9 mouse cellular contexts compared by ENCODE assay signal in the genomic region with DNA sequence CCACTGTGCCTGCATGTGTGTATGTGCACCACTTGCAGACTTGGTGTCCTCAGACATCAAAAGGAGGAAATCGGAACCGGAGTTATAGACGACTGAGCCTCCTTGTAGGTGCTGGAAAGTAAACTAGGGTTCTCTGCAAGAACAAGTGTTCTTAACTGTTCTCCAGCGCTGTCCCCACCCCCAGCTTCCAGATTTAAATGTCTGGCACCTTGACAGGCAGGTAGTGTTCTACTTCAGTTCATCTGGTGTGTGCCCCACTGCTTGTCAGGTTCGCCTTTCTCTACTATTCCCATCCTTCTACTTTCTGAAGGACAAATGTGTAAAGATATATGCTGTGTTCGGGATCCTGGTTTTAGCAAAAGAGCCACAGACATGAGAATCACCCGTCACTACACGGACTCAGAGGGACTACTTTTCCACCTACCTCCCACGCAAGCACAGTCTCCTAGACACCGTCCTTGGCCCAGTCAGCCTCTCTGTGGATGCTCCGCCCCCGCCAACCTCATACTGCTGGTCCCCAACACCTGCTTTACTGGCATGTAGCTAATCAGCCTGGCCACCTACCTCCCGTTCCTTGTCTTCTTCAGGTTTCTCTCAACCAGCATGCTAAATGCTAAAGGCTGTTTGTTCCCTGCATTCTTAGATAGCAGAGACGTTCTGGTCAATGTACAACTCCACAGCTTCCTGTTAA. TPM values are rescaled to one million over a fixed set of nuclear protein-coding genes. Genes with fewer than 3 reads are reported as not detected.
DNase-seq lines count a peak whose midpoint lies in the region; ATAC-seq lines count a peak whose summit lies in the region.
"Had no signal": no experiment of that assay in that cellular context is flagged by ENCODE, and none has a peak within 500 bp of the region (broad histone marks: within the 10 kb centered on the region; RNA-seq: fewer than 3 reads in every experiment).

No protein-coding gene starts in this region.

- WGBS in heart, embryonic 10.5 days = 72% methylated on average over 14 of the region's 14 CpGs
- 89% methylated on average over 14 of the region's 14 CpGs for WGBS in midbrain, embryonic 15.5 days

- ATAC-seq in granulocyte monocyte progenitor cell, adult 5-6 weeks (replicated peaks; ENCODE audit: poor library complexity, severe bottlenecking) = no peak
- no peak for ATAC-seq in midbrain, embryonic 15.5 days (replicated peaks)

- peaks cover 14% of the 10 kb centered on the region for H3K36me3 ChIP-seq in heart, embryonic 10.5 days
- no peaks in the 10 kb centered on the region for H3K36me3 ChIP-seq in midbrain, embryonic 15.5 days (replicated peaks)

- no peak overlapping the region for H3K9ac ChIP-seq in midbrain, embryonic 15.5 days
- H3K9ac ChIP-seq: embryonic facial prominence, embryonic 13.5 days had no signal

- no peak overlapping the region for H3K4me2 ChIP-seq in midbrain, embryonic 15.5 days
- H3K4me2 ChIP-seq: embryonic facial prominence, embryonic 13.5 days had no signal

- no peaks in the 10 kb centered on the region for H3K27me3 ChIP-seq in heart, embryonic 10.5 days (ENCODE audit: insufficient read depth, poor library complexity, severe bottlenecking)
- no peaks in the 10 kb centered on the region for H3K27me3 ChIP-seq in midbrain, embryonic 15.5 days (replicated peaks)
- H3K27me3 ChIP-seq: embryonic facial prominence, embryonic 13.5 days had no signal

- DNase-seq in heart, embryonic 10.5 days (ENCODE audit: low spot score) = no peak
- no peak for DNase-seq in heart, postnatal 14 days
- DNase-seq in brain, adult 2 months (ENCODE audit: low read depth, low spot score) = peak; percentile 95
- DNase-seq in kidney, adult 9 months = peak; percentile 47
- peak; percentile 18 for DNase-seq in lung, postnatal 14 days
- DNase-seq in spleen, postnatal 4 days (ENCODE audit: low spot score in 2 of 2) = no peak

- peaks cover 34% of the 10 kb centered on the region for H3K4me1 ChIP-seq in heart, embryonic 10.5 days
- peaks cover 16% of the 10 kb centered on the region for H3K4me1 ChIP-seq in midbrain, embryonic 15.5 days

- intact Hi-C loops in heart, postnatal 14 days (cut with DNase I) = loop anchor here (2.0 kb wide), 1 partner anchor 17 kb away; no protein-coding TSS in a partner anchor

- 0 out of 2 replicates have a peak overlapping the region, but pooled peaks have one; percentile 29 for H3K27ac ChIP-seq in heart, embryonic 10.5 days
- no peak overlapping the region for H3K27ac ChIP-seq in midbrain, embryonic 15.5 days
- H3K27ac ChIP-seq: embryonic facial prominence, embryonic 13.5 days had no signal

- H3K9me3 ChIP-seq in heart, embryonic 10.5 days = no peaks in the 10 kb centered on the region
- H3K9me3 ChIP-seq in midbrain, embryonic 15.5 days = no peaks in the 10 kb centered on the region
- H3K9me3 ChIP-seq: embryonic facial prominence, embryonic 13.5 days had no signal

- H3K4me3 ChIP-seq in heart, embryonic 10.5 days = no peak overlapping the region
- no peak overlapping the region for H3K4me3 ChIP-seq in midbrain, embryonic 15.5 days
- H3K4me3 ChIP-seq: embryonic facial prominence, embryonic 13.5 days had no signal

RNA-seq across cellular contexts. Expression of gene Rab40c, which starts 6.2 kb away (rescaled TPM):
- polyA plus RNA-seq in heart, embryonic 10.5 days (2016; fragmentation: Nextera tagmentation; extraction: Ambion mirVana) = 22.2 and 24.4 TPM in 2 replicates
- total RNA-seq in heart, postnatal 14 days (2021) = 10 to 100 TPM; 14.4 to 20.0 TPM
- 9.4 and 15.9 TPM in 2 replicates for total RNA-seq in granulocyte monocyte progenitor cell, adult 5-6 weeks (2014; fragmentation: Nextera tagmentation)
- 7.2 and 11.8 TPM in 2 replicates for total RNA-seq in granulocyte monocyte progenitor cell, adult 5-6 weeks (2017)
- 56.7 and 57.5 TPM in 2 replicates for polyA plus RNA-seq in midbrain, embryonic 15.5 days (2015; fragmentation: Nextera tagmentation; extraction: Ambion mirVana)

RNA-seq across cellular contexts. Expression of gene Pigq, which starts 31.4 kb away (rescaled TPM):
- 71.8 and 90.0 TPM in 2 replicates for polyA plus RNA-seq in heart, embryonic 10.5 days (2016; fragmentation: Nextera tagmentation; extraction: Ambion mirVana)
- 10 to 100 TPM; 60.6 to 62.7 TPM for total RNA-seq in heart, postnatal 14 days (2021)
- total RNA-seq in granulocyte monocyte progenitor cell, adult 5-6 weeks (2014; fragmentation: Nextera tagmentation) = 63.5 and 87.9 TPM in 2 replicates
- 32.4 and 37.1 TPM in 2 replicates for total RNA-seq in granulocyte monocyte progenitor cell, adult 5-6 weeks (2017)
- 71.9 and 75.8 TPM in 2 replicates for polyA plus RNA-seq in midbrain, embryonic 15.5 days (2015; fragmentation: Nextera tagmentation; extraction: Ambion mirVana)

RNA-seq across cellular contexts. Expression of gene Nhlrc4, which starts 31.4 kb away (rescaled TPM):
- 0.15 and 0.85 TPM in 2 replicates for polyA plus RNA-seq in heart, embryonic 10.5 days (2016; fragmentation: Nextera tagmentation; extraction: Ambion mirVana)
- total RNA-seq in heart, postnatal 14 days (2021) = under 1 TPM in 1 of 2 experiments, not detected in 1; 0.17 TPM
- total RNA-seq in granulocyte monocyte progenitor cell, adult 5-6 weeks (2014; fragmentation: Nextera tagmentation) = not detected in 2 replicates
- total RNA-seq in granulocyte monocyte progenitor cell, adult 5-6 weeks (2017) = not detected in 2 replicates
- polyA plus RNA-seq in midbrain, embryonic 15.5 days (2015; fragmentation: Nextera tagmentation; extraction: Ambion mirVana) = 0.73 and 0.80 TPM in 2 replicates
- polyA plus RNA-seq: embryonic facial prominence, embryonic 13.5 days had no signal

RNA-seq across cellular contexts. Expression of gene Wfikkn1, which starts 32.7 kb away (rescaled TPM):
- polyA plus RNA-seq in heart, embryonic 10.5 days (2016; fragmentation: Nextera tagmentation; extraction: Ambion mirVana) = 0.96 and 3.8 TPM in 2 replicates
- total RNA-seq in heart, postnatal 14 days (2021) = under 1 TPM; 0.91 to 1.00 TPM
- 2.1 TPM in 1 of 2 replicates, not detected in the other for total RNA-seq in granulocyte monocyte progenitor cell, adult 5-6 weeks (2014; fragmentation: Nextera tagmentation)
- total RNA-seq in granulocyte monocyte progenitor cell, adult 5-6 weeks (2017) = 1.1 and 1.3 TPM in 2 replicates
- polyA plus RNA-seq in midbrain, embryonic 15.5 days (2015; fragmentation: Nextera tagmentation; extraction: Ambion mirVana) = 0.47 and 0.54 TPM in 2 replicates

RNA-seq across cellular contexts. Expression of gene Mettl26, which starts 38.5 kb away (rescaled TPM):
- polyA plus RNA-seq in heart, embryonic 10.5 days (2016; fragmentation: Nextera tagmentation; extraction: Ambion mirVana) = 46.7 and 55.4 TPM in 2 replicates
- 10 to 100 TPM; 11.3 to 13.2 TPM for total RNA-seq in heart, postnatal 14 days (2021)
- total RNA-seq in granulocyte monocyte progenitor cell, adult 5-6 weeks (2014; fragmentation: Nextera tagmentation) = 23.4 and 27.7 TPM in 2 replicates
- 9.7 and 15.2 TPM in 2 replicates for total RNA-seq in granulocyte monocyte progenitor cell, adult 5-6 weeks (2017)
- 70.5 and 71.1 TPM in 2 replicates for polyA plus RNA-seq in midbrain, embryonic 15.5 days (2015; fragmentation: Nextera tagmentation; extraction: Ambion mirVana)

Comparison
In these comparisons a context has a peak if more than half of its experiments do, and no peak if none do; other contexts are left out.
1. DNase-seq: peak in brain, adult 2 months (single experiment), kidney, adult 9 months (single experiment) and lung, postnatal 14 days (single experiment); none in heart, embryonic 10.5 days (single experiment), heart, postnatal 14 days (0 of 2) and spleen, postnatal 4 days (0 of 2).